Mouse (Mus musculus) hindbrain, embryonic 10.5 days (tissue): ENCODE measurements at regions not wholly inside any gene's neighbourhood (a gene's known extent, or its start where the extent isn't known, plus 50 kb on each side); places are given as distances from the start of the nearest gene placed in this dataset.

Experiments
- DNase-seq: peaks from one replicate; pipeline ENCODE4 v3.0.0-alpha.2; 2017; ENCODE audit warnings: low spot score
- H3K27ac ChIP-seq: fragments of 300-500 bp; sonication (generic); 2 replicates; pipeline ENCODE4 v1.5.1; 2016; ENCODE audit warnings: mild to moderate bottlenecking, moderate library complexity
- H3K27me3 ChIP-seq: fragments of 300-500 bp; sonication (generic); 2 replicates; pipeline ENCODE4 v1.6.1; 2016; ENCODE audit warnings: mild to moderate bottlenecking; ENCODE audit not compliant: poor library complexity, insufficient read depth, severe bottlenecking
- H3K36me3 ChIP-seq: fragments of 300-500 bp; sonication (generic); 2 replicates; pipeline ENCODE4 v1.6.1; 2016; ENCODE audit warnings: mild to moderate bottlenecking, moderate library complexity
- H3K4me1 ChIP-seq: fragments of 300-500 bp; sonication (generic); replicated peaks from 2 replicates; pipeline ENCODE4 v1.6.1; 2016; ENCODE audit warnings: mild to moderate bottlenecking
- H3K4me3 ChIP-seq: fragments of 300-500 bp; sonication (generic); 2 replicates; pipeline ENCODE4 v1.5.1; 2016; ENCODE audit warnings: mild to moderate bottlenecking, moderate library complexity
- H3K9me3 ChIP-seq: fragments of 300-500 bp; sonication (generic); 2 replicates; pipeline ENCODE4 v1.6.1; 2016; ENCODE audit warnings: mild to moderate bottlenecking, moderate library complexity
- WGBS: fragments of 180-500 bp; shearing (Covaris S2); methylation state at CpG from one replicate; pipeline ENCODE4 v1.1.7; 2016; 5-methylcytosine and 5-hydroxymethylcytosine counted together

GRCm38 (mm10) chr1:57707906-57708305 lies 66.1 kb upstream of the Spats2l start:
- Histone ChIP-seq H3K9me3 (no peaks in the 10 kb centered on the region), H3K4me1 (no peaks in the 10 kb centered on the region), H3K36me3 (no peaks in the 10 kb centered on the region), H3K4me3 (no peak overlapping the region), H3K27ac (no peak overlapping the region), H3K27me3 (no peaks in the 10 kb centered on the region)
- DNase-seq: no peak
- 91% methylated on average over 4 of the region's 4 CpGs for WGBS

- H3K9me3 ChIP-seq: no peaks in the 10 kb centered on the region
- no peak overlapping the region for H3K4me3 ChIP-seq
- DNase-seq: no peak
- H3K27ac ChIP-seq: no peak overlapping the region
- H3K27me3 ChIP-seq: no peaks in the 10 kb centered on the region
- H3K4me1 ChIP-seq: no peaks in the 10 kb centered on the region
- WGBS: 72% methylated on average over 5 of the region's 5 CpGs
- no peaks in the 10 kb centered on the region for H3K36me3 ChIP-seq
These were observed 61.0 kb upstream of the Spats2l start for GRCm38 (mm10) chr1:57712916-57713503.

- H3K4me1 ChIP-seq: no peaks in the 10 kb centered on the region
- H3K36me3 ChIP-seq: no peaks in the 10 kb centered on the region
- no peak overlapping the region for H3K27ac ChIP-seq
- no peaks in the 10 kb centered on the region for H3K9me3 ChIP-seq
- H3K4me3 ChIP-seq: no peak overlapping the region
- DNase-seq: no peak
- H3K27me3 ChIP-seq: no peaks in the 10 kb centered on the region
- 85% methylated on average over 5 of the region's 5 CpGs for WGBS
These were observed 56.7 kb upstream of the Spats2l start for GRCm38 (mm10) chr1:57717139-57717800.

GRCm38 (mm10) chr1:57718409-57718808 lies 55.6 kb upstream of the Spats2l start:
- no peak for DNase-seq
- Histone ChIP-seq H3K36me3 (no peaks in the 10 kb centered on the region), H3K27ac (no peak overlapping the region), H3K27me3 (no peaks in the 10 kb centered on the region), H3K4me3 (no peak overlapping the region), H3K9me3 (no peaks in the 10 kb centered on the region), H3K4me1 (no peaks in the 10 kb centered on the region)
- WGBS: 85% methylated on average over 7 of the region's 7 CpGs
